Mouse (Mus musculus) ES-E14 (cell line): Measurements from ENCODE around the gene Sumo3. TPM values are rescaled to one million over a fixed set of nuclear protein-coding genes. Genes with fewer than 3 reads are reported as not detected.

Experiments used
- DNase-seq: peaks from one replicate; pipeline ENCODE4 v3.0.0-alpha.2; 2013; ENCODE audit warnings: low read depth, low spot score
- H3K27ac ChIP-seq: 2 replicates; pipeline ENCODE4 v1.5.1; 2012; ENCODE audit warnings: low read depth, mild to moderate bottlenecking, low read length, moderate library complexity, mixed read lengths; ENCODE audit not compliant: poor library complexity, insufficient read depth, severe bottlenecking
- H3K36me3 ChIP-seq: 2 replicates; pipeline ENCODE4 v1.6.1; 2012; ENCODE audit warnings: mild to moderate bottlenecking, low read length, moderate library complexity, mixed read lengths; ENCODE audit not compliant: control insufficient read depth, poor library complexity, insufficient read depth, severe bottlenecking
- H3K4me1 ChIP-seq, 2 experiments: fragments of 150-350 bp in 1 of 2; sonication (generic) in 1 of 2; 2 replicates each; pipeline ENCODE4 v1.6.1; 2012; ENCODE audit warnings: low read length in 2 of 2, mild to moderate bottlenecking in 1 of 2, mixed read lengths in 1 of 2; ENCODE audit not compliant: control insufficient read depth in 2 of 2, insufficient read depth in 2 of 2, poor library complexity in 1 of 2
- H3K4me3 ChIP-seq, 2 experiments: fragments of 150-350 bp in 1 of 2; sonication (generic) in 1 of 2; 2 replicates each; pipeline ENCODE4 v1.5.1; 2012; ENCODE audit warnings: low read length in 2 of 2, low read depth in 1 of 2, mild to moderate bottlenecking in 1 of 2, mixed read lengths in 1 of 2; ENCODE audit not compliant: insufficient read depth in 1 of 2, poor library complexity in 1 of 2, severe bottlenecking in 1 of 2
- H3K9ac ChIP-seq: 2 replicates; pipeline ENCODE4 v1.6.1; 2012; ENCODE audit warnings: low read depth, mild to moderate bottlenecking, low read length, mixed read lengths; ENCODE audit not compliant: poor library complexity, insufficient read depth, severe bottlenecking
- H3K9me3 ChIP-seq: fragments of 150-350 bp; sonication (generic); 2 replicates; pipeline ENCODE4 v1.6.1; 2012; ENCODE audit warnings: low read depth, mild to moderate bottlenecking, low read length; ENCODE audit not compliant: control insufficient read depth, insufficient read depth
- CHD2 ChIP-seq: IDR thresholded peaks from 2 replicates; pipeline ENCODE4 v1.6.1; 2014; ENCODE audit warnings: mild to moderate bottlenecking, low read depth, low read length, inconsistent platforms
- HCFC1 ChIP-seq: IDR thresholded peaks from 2 replicates; pipeline ENCODE4 v1.6.1; 2012; ENCODE audit warnings: low read length, inconsistent platforms, borderline replicate concordance; ENCODE audit not compliant: insufficient read depth
- MAFK ChIP-seq: IDR thresholded peaks from 2 replicates; pipeline ENCODE4 v1.6.1; 2014; ENCODE audit warnings: mild to moderate bottlenecking, low read depth, low read length, inconsistent platforms; ENCODE audit not compliant: insufficient read depth
- ZC3H11A ChIP-seq: IDR thresholded peaks from 2 replicates; pipeline ENCODE4 v1.6.1; 2012; ENCODE audit warnings: low read depth, mild to moderate bottlenecking, inconsistent platforms, low read length, borderline replicate concordance
- ZNF384 ChIP-seq: IDR thresholded peaks from 2 replicates; pipeline ENCODE4 v1.6.1; 2012; ENCODE audit warnings: low read depth, low read length, inconsistent platforms
- in situ Hi-C, 2 experiments: fragments of 600-800 bp; cut with MboI; formaldehyde crosslinking; loops; one replicate each; pipeline ENCODE4 v1.15.1; 2025; ENCODE audit warnings: low sequenced_read_pairs in 2 of 2, inconsistent platforms in 1 of 2; ENCODE audit not compliant: unreplicated experiment in 2 of 2
- total RNA-seq: library from RNA; depleted of rRNA; stranded (reverse); fragments of 300-350 nt; gene quantifications from 2 replicates; pipeline ENCODE4 v1.2.3, GENCODE M21; 2012

Sumo3 gene
- total RNA-seq, 1 experiment = 148 TPM

- H3K4me1 ChIP-seq = peaks cover 16 to 43% of the 10 kb centered on the region in 2 experiments
- no peak overlapping the region for H3K4me3 ChIP-seq
- TF ChIP-seq ZNF384 = no peak
- no peak for TF ChIP-seq CHD2
- TF ChIP-seq MAFK = no peak
- no peak for TF ChIP-seq ZC3H11A
- no peak for TF ChIP-seq HCFC1
- H3K27ac ChIP-seq = 0 out of 2 replicates have a peak overlapping the region, but pooled peaks have one; percentile 48
- peak; percentile 62 for DNase-seq
- no peaks in the 10 kb centered on the region for H3K9me3 ChIP-seq
- H3K9ac ChIP-seq = no peak overlapping the region
- in situ Hi-C loops = no loop called here
- H3K36me3 ChIP-seq = peaks cover 2% of the 10 kb centered on the region; the same call in 1 of the 2 replicates
Observed at GRCm38 (mm10) chr10:77604111-77604510, 1.8 kb upstream of the Sumo3 start.

DNA sequence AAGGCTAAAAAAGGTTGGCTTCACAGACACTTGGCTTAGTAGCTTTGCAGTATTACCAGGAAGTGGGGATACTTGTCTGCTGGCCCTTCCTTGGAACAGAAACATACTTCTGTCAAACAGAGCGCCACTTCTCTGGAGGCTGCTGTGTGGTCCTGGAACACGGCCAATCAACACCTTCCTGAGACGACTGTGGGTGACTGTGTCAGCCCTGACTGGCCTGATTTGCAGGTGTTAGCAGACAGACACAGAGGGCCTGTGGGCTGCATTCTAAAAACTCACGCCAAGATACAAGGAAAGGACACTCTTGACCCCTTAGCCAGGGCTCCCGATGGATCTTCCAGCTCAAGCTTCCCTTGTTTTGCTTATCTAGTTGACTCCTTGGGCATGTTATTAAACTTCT lies 939 bp upstream of the Sumo3 start:
- H3K4me1 ChIP-seq = peaks cover 14 to 40% of the 10 kb centered on the region in 2 experiments
- no peak overlapping the region for H3K9ac ChIP-seq
- TF ChIP-seq ZNF384 = no peak
- no peak for TF ChIP-seq ZC3H11A
- no peak for TF ChIP-seq HCFC1
- no peak for TF ChIP-seq CHD2
- no peak for TF ChIP-seq MAFK
- no peak for DNase-seq
- H3K4me3 ChIP-seq = no peak overlapping the region
- in situ Hi-C loops = no loop called here
- peaks cover 6% of the 10 kb centered on the region; the same call in 1 of the 2 replicates for H3K36me3 ChIP-seq
- H3K27ac ChIP-seq = no peak overlapping the region
- no peaks in the 10 kb centered on the region for H3K9me3 ChIP-seq

DNA sequence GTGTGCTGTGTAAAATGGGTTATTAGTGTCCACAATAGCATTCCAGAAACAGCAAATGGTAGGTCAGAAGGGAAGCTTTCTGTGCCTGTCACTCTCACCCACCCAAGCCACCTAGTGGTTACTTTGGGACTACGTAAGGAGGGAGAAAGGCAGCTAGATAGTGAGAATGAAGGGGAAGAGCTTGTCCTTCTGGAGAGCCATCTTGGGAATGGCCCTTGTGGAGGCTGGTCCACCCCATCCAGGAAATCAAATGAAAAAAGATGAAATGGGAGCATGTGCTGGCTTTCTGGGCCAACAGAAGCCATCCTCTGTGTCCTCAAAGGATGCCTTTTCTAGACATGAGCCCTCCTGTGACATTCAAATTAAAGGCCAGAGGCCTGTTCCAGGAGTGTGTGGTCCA lies 529 bp upstream of the Sumo3 start:
- TF ChIP-seq ZC3H11A (no peak), ZNF384 (no peak), MAFK (no peak), CHD2 (no peak), HCFC1 (no peak)
- Histone ChIP-seq H3K4me1 (peaks cover 14 to 41% of the 10 kb centered on the region in 2 experiments), H3K27ac (peak overlapping the region; percentile 100), H3K36me3 (peaks cover 11% of the 10 kb centered on the region), H3K4me3 (peak overlapping the region; percentile 40 to 87), H3K9me3 (no peaks in the 10 kb centered on the region), H3K9ac (peak overlapping the region; percentile 79)
- in situ Hi-C loops = no loop called here
- DNase-seq = peak; percentile 63

- H3K9me3 ChIP-seq = no peaks in the 10 kb centered on the region
- DNase-seq = no peak
- TF ChIP-seq ZC3H11A (no peak), HCFC1 (no peak), MAFK (no peak), ZNF384 (no peak), CHD2 (no peak)
- peak overlapping the region; percentile 83 for H3K9ac ChIP-seq
- peaks cover 23% of the 10 kb centered on the region for H3K36me3 ChIP-seq
- H3K4me3 ChIP-seq = peak overlapping the region; percentile 84 to 87
- in situ Hi-C loops = no loop called here
- H3K27ac ChIP-seq = peak overlapping the region; percentile 75
- peaks cover 14 to 46% of the 10 kb centered on the region in 2 experiments for H3K4me1 ChIP-seq
Observed at GRCm38 (mm10) chr10:77606855-77607254, 958 bp downstream of the Sumo3 start.
